Mouse (Mus musculus): ENCODE data around the gene Zmynd12.

The Zmynd12 gene

GRCm38 (mm10) chr4:119422294-119422964, at the start of gene Zmynd12, which contains the start of gene Ppcs:
Gene Zmynd12, plus strand, starts transcription at chr4:119422814.
Gene Ppcs, minus strand, starts transcription at chr4:119422420.
- DNase-seq (ENCODE audit: low spot score in 2 of 2), result peak; percentile 56 to 88

- no peak for DNase-seq (ENCODE audit: low spot score in 2 of 2)
Observed at GRCm38 (mm10) chr4:119381471-119382190, 41.0 kb upstream of the Zmynd12 start.

- DNase-seq (ENCODE audit: low spot score in 2 of 2), result no peak
Observed at GRCm38 (mm10) chr4:119389184-119389583, 33.4 kb upstream of the Zmynd12 start.

- no peak for DNase-seq (ENCODE audit: low spot score in 2 of 2)
Observed at GRCm38 (mm10) chr4:119390369-119390768, 32.2 kb upstream of the Zmynd12 start.

GRCm38 (mm10) chr4:119398751-119399150, 23.9 kb upstream of the Zmynd12 start:
- DNase-seq (ENCODE audit: low spot score in 2 of 2), result no peak

GRCm38 (mm10) chr4:119400896-119401295, 21.7 kb upstream of the Zmynd12 start:
- DNase-seq (ENCODE audit: low spot score in 2 of 2), result no peak

- no peak for DNase-seq (ENCODE audit: low spot score in 2 of 2)
Observed at GRCm38 (mm10) chr4:119403431-119403830, 19.2 kb upstream of the Zmynd12 start.

- no peak for DNase-seq (ENCODE audit: low spot score in 2 of 2)
Observed at GRCm38 (mm10) chr4:119411877-119412650, 10.6 kb upstream of the Zmynd12 start.

GRCm38 (mm10) chr4:119412791-119413190, 9.8 kb upstream of the Zmynd12 start:
- DNase-seq (ENCODE audit: low spot score in 2 of 2), result no peak

- peak; percentile 91 to 96 for DNase-seq (ENCODE audit: low spot score in 2 of 2)
Observed at GRCm38 (mm10) chr4:119415072-119415753, 7.4 kb upstream of the Zmynd12 start, which contains the start of gene Ccdc30. Gene Ccdc30, minus strand, starts transcription at chr4:119415521.

- no peak for DNase-seq (ENCODE audit: low spot score in 2 of 2)
Observed at GRCm38 (mm10) chr4:119417270-119417669, 5.3 kb upstream of the Zmynd12 start.

GRCm38 (mm10) chr4:119417894-119418293, 4.7 kb upstream of the Zmynd12 start:
- DNase-seq (ENCODE audit: low spot score in 2 of 2), result no peak

- DNase-seq (ENCODE audit: low spot score in 2 of 2), result no peak
Observed at GRCm38 (mm10) chr4:119421191-119421590, 1.4 kb upstream of the Zmynd12 start.

GRCm38 (mm10) chr4:119421921-119422293, 707 bp upstream of the Zmynd12 start:
- no peak for DNase-seq (ENCODE audit: low spot score in 2 of 2)

GRCm38 (mm10) chr4:119425077-119425476, 2.5 kb downstream of the Zmynd12 start:
- no peak for DNase-seq (ENCODE audit: low spot score in 2 of 2)

- no peak for DNase-seq (ENCODE audit: low spot score in 2 of 2)
Observed at GRCm38 (mm10) chr4:119425601-119426000, 3.0 kb downstream of the Zmynd12 start.

- DNase-seq (ENCODE audit: low spot score in 2 of 2), result no peak
Observed at GRCm38 (mm10) chr4:119427680-119428079, 5.1 kb downstream of the Zmynd12 start.

GRCm38 (mm10) chr4:119430678-119431077, 8.1 kb downstream of the Zmynd12 start:
- DNase-seq (ENCODE audit: low spot score in 2 of 2), result peak in 1 of 2 experiments; percentile 46

- no peak for DNase-seq (ENCODE audit: low spot score in 2 of 2)
Observed at GRCm38 (mm10) chr4:119437936-119438335, 15.3 kb downstream of the Zmynd12 start.

GRCm38 (mm10) chr4:119441836-119442235, 19.2 kb downstream of the Zmynd12 start:
- peak in 1 of 2 experiments; percentile 18 for DNase-seq (ENCODE audit: low spot score in 2 of 2)

- DNase-seq (ENCODE audit: low spot score in 2 of 2), result no peak
Observed at GRCm38 (mm10) chr4:119442539-119442938, 19.9 kb downstream of the Zmynd12 start.

GRCm38 (mm10) chr4:119447261-119447660, 24.6 kb downstream of the Zmynd12 start:
- DNase-seq (ENCODE audit: low spot score in 2 of 2), result no peak

All from left cerebral cortex, adult 9 months (tissue).